Mouse (Mus musculus) left cerebral cortex, adult 11 months (tissue): ENCODE measurements around the gene Pcnx.

Experiments used
- DNase-seq: peaks from one replicate; pipeline ENCODE4 v3.0.0; 2022; ENCODE audit warnings: low spot score

Gene Pcnx

GRCm38 (mm10) chr12:81859351-81860307 is at the start of gene Pcnx:
Gene Pcnx, plus strand, starts transcription at chr12:81860023.
- peak; percentile 57 for DNase-seq

GRCm38 (mm10) chr12:81810417-81810816 is 49.4 kb upstream of the Pcnx start:
- DNase-seq, result no peak

- DNase-seq, result no peak
Observed at GRCm38 (mm10) chr12:81814742-81815141, 45.1 kb upstream of the Pcnx start.

- no peak for DNase-seq
Observed at GRCm38 (mm10) chr12:81816330-81817125, 43.3 kb upstream of the Pcnx start.

- DNase-seq, result no peak
Observed at GRCm38 (mm10) chr12:81817126-81817505, 42.7 kb upstream of the Pcnx start.

- DNase-seq, result peak; percentile 19
Observed at GRCm38 (mm10) chr12:81820700-81821099, 39.1 kb upstream of the Pcnx start.

- no peak for DNase-seq
Observed at GRCm38 (mm10) chr12:81822176-81822575, 37.6 kb upstream of the Pcnx start.

GRCm38 (mm10) chr12:81822778-81823480 is 36.9 kb upstream of the Pcnx start:
- DNase-seq, result no peak

GRCm38 (mm10) chr12:81828355-81828754 is 31.5 kb upstream of the Pcnx start:
- no peak for DNase-seq

- no peak for DNase-seq
Observed at GRCm38 (mm10) chr12:81832039-81832738, 27.6 kb upstream of the Pcnx start.

- DNase-seq, result no peak
Observed at GRCm38 (mm10) chr12:81833094-81833493, 26.7 kb upstream of the Pcnx start.

- no peak for DNase-seq
Observed at GRCm38 (mm10) chr12:81836162-81836561, 23.7 kb upstream of the Pcnx start.

GRCm38 (mm10) chr12:81837463-81837862 is 22.4 kb upstream of the Pcnx start:
- DNase-seq, result no peak

GRCm38 (mm10) chr12:81839663-81840062 is 20.2 kb upstream of the Pcnx start:
- no peak for DNase-seq

- no peak for DNase-seq
Observed at GRCm38 (mm10) chr12:81841046-81841445, 18.8 kb upstream of the Pcnx start.

- DNase-seq, result no peak
Observed at GRCm38 (mm10) chr12:81843501-81843900, 16.3 kb upstream of the Pcnx start.

GRCm38 (mm10) chr12:81844572-81844971 is 15.3 kb upstream of the Pcnx start:
- no peak for DNase-seq

- no peak for DNase-seq
Observed at GRCm38 (mm10) chr12:81844981-81845380, 14.8 kb upstream of the Pcnx start.

GRCm38 (mm10) chr12:81849629-81850028 is 10.2 kb upstream of the Pcnx start:
- no peak for DNase-seq

GRCm38 (mm10) chr12:81852551-81852950 is 7.3 kb upstream of the Pcnx start:
- DNase-seq, result no peak

GRCm38 (mm10) chr12:81852977-81853376 is 6.8 kb upstream of the Pcnx start:
- no peak for DNase-seq

- DNase-seq, result no peak
Observed at GRCm38 (mm10) chr12:81853543-81853942, 6.3 kb upstream of the Pcnx start.
